Mouse (Mus musculus): Measurements from ENCODE around the gene Nol4l. TPM values are rescaled to one million over a fixed set of nuclear protein-coding genes. Genes with fewer than 3 reads are reported as not detected.

Nol4l gene
- polyA plus RNA-seq, 1 experiment from 2014 or later: 11.0 TPM

GRCm38 (mm10) chr2:153440755-153441154 is 89.0 kb downstream of the Nol4l start:
- Histone ChIP-seq H3K9me3 (no peaks in the 10 kb centered on the region), H3K4me1 (peaks cover 74% of the 10 kb centered on the region), H3K27me3 (replicated peaks) (no peaks in the 10 kb centered on the region), H3K27ac (replicated peaks) (peak overlapping the region; percentile 97), H3K4me2 (peak overlapping the region; percentile 96), H3K36me3 (peaks cover 6% of the 10 kb centered on the region), H3K9ac (peak overlapping the region; percentile 33), H3K4me3 (no peak overlapping the region)
- WGBS: 37% methylated on average over 2 of the region's 2 CpGs
- no peak for ATAC-seq (ENCODE audit: extremely low read depth, insufficient number of reproducible peaks, low FRiP score, low TSS enrichment)

GRCm38 (mm10) chr2:153437306-153437659 is 92.5 kb downstream of the Nol4l start:
- peaks cover 23% of the 10 kb centered on the region for H3K36me3 ChIP-seq
- H3K4me3 ChIP-seq: peak overlapping the region; percentile 20
- peaks cover 94% of the 10 kb centered on the region for H3K4me1 ChIP-seq
- WGBS: 21% methylated on average over 2 of the region's 2 CpGs
- H3K9ac ChIP-seq: peak overlapping the region; percentile 64
- H3K27me3 ChIP-seq (replicated peaks): no peaks in the 10 kb centered on the region
- H3K4me2 ChIP-seq: peak overlapping the region; percentile 60
- no peaks in the 10 kb centered on the region for H3K9me3 ChIP-seq
- no peak for ATAC-seq (ENCODE audit: extremely low read depth, insufficient number of reproducible peaks, low FRiP score, low TSS enrichment)
- H3K27ac ChIP-seq (replicated peaks): peak overlapping the region; percentile 98

GRCm38 (mm10) chr2:153436641-153437305 is 93.0 kb downstream of the Nol4l start:
- no peaks in the 10 kb centered on the region for H3K9me3 ChIP-seq
- peak overlapping the region; percentile 20 for H3K4me3 ChIP-seq
- WGBS: 9% methylated on average over 6 of the region's 6 CpGs
- H3K27me3 ChIP-seq (replicated peaks): no peaks in the 10 kb centered on the region
- peak overlapping the region; percentile 98 for H3K27ac ChIP-seq (replicated peaks)
- H3K36me3 ChIP-seq: peaks cover 24% of the 10 kb centered on the region
- H3K9ac ChIP-seq: peak overlapping the region; percentile 64
- peak; percentile 21; the same call in 1 of the 2 replicates for ATAC-seq (ENCODE audit: extremely low read depth, insufficient number of reproducible peaks, low FRiP score, low TSS enrichment)
- peaks cover 94% of the 10 kb centered on the region for H3K4me1 ChIP-seq
- H3K4me2 ChIP-seq: peak overlapping the region; percentile 60

GRCm38 (mm10) chr2:153434880-153435831 is 94.6 kb downstream of the Nol4l start:
- Histone ChIP-seq H3K36me3 (peaks cover 41% of the 10 kb centered on the region), H3K4me1 (peaks cover 91% of the 10 kb centered on the region), H3K27ac (replicated peaks) (peak overlapping the region; percentile 98), H3K27me3 (replicated peaks) (no peaks in the 10 kb centered on the region), H3K9ac (peak overlapping the region; percentile 71), H3K9me3 (no peaks in the 10 kb centered on the region), H3K4me2 (no peak overlapping the region), H3K4me3 (no peak overlapping the region)
- 46% methylated on average over 9 of the region's 9 CpGs for WGBS
- ATAC-seq (ENCODE audit: extremely low read depth, insufficient number of reproducible peaks, low FRiP score, low TSS enrichment): no peak

- whole genome bisulfite sequencing: 40% methylated on average over 3 of the region's 3 CpGs
- H3K9ac ChIP-seq: peak overlapping the region; percentile 38
These were observed 95.9 kb downstream of the Nol4l start for GRCm38 (mm10) chr2:153433859-153434258.

GRCm38 (mm10) chr2:153432492-153432891 is 97.3 kb downstream of the Nol4l start:
- H3K4me3 ChIP-seq: no peak overlapping the region
- peaks cover 66% of the 10 kb centered on the region for H3K36me3 ChIP-seq
- peak overlapping the region; percentile 98 for H3K27ac ChIP-seq (replicated peaks)
- no peak for ATAC-seq (ENCODE audit: extremely low read depth, insufficient number of reproducible peaks, low FRiP score, low TSS enrichment)
- H3K27me3 ChIP-seq (replicated peaks): no peaks in the 10 kb centered on the region
- H3K4me1 ChIP-seq: peaks cover 90% of the 10 kb centered on the region
- no peak overlapping the region for H3K4me2 ChIP-seq
- H3K9me3 ChIP-seq: no peaks in the 10 kb centered on the region
- WGBS: 34% methylated on average over 7 of the region's 7 CpGs
- peak overlapping the region; percentile 15; the same call in 1 of the 2 replicates for H3K9ac ChIP-seq

More at GRCm38 (mm10) chr2:153433859-153434258, 95.9 kb downstream of the Nol4l start:
- peak overlapping the region; percentile 98 for H3K27ac ChIP-seq (replicated peaks)
- no peak for ATAC-seq (ENCODE audit: extremely low read depth, insufficient number of reproducible peaks, low FRiP score, low TSS enrichment)
- no peak overlapping the region for H3K4me3 ChIP-seq
- no peak overlapping the region for H3K4me2 ChIP-seq
- peaks cover 54% of the 10 kb centered on the region for H3K36me3 ChIP-seq
- H3K27me3 ChIP-seq (replicated peaks): no peaks in the 10 kb centered on the region
- H3K4me1 ChIP-seq: peaks cover 90% of the 10 kb centered on the region
- no peaks in the 10 kb centered on the region for H3K9me3 ChIP-seq

- Histone ChIP-seq H3K9me3 (no peaks in the 10 kb centered on the region), H3K27me3 (replicated peaks) (no peaks in the 10 kb centered on the region), H3K36me3 (peaks cover 66% of the 10 kb centered on the region), H3K4me3 (no peak overlapping the region), H3K4me2 (no peak overlapping the region), H3K4me1 (peaks cover 88% of the 10 kb centered on the region), H3K9ac (no peak overlapping the region), H3K27ac (replicated peaks) (no peak overlapping the region)
- 86% methylated on average over 1 of the region's 1 CpGs for WGBS
- ATAC-seq (ENCODE audit: extremely low read depth, insufficient number of reproducible peaks, low FRiP score, low TSS enrichment): no peak
These were observed 99.2 kb downstream of the Nol4l start for GRCm38 (mm10) chr2:153430571-153430970.

- Histone ChIP-seq H3K36me3 (peaks cover 66% of the 10 kb centered on the region), H3K4me3 (no peak overlapping the region), H3K4me1 (peaks cover 88% of the 10 kb centered on the region), H3K27ac (replicated peaks) (peak overlapping the region; percentile 54), H3K9me3 (no peaks in the 10 kb centered on the region), H3K4me2 (no peak overlapping the region), H3K27me3 (replicated peaks) (no peaks in the 10 kb centered on the region), H3K9ac (no peak overlapping the region)
- ATAC-seq (ENCODE audit: extremely low read depth, insufficient number of reproducible peaks, low FRiP score, low TSS enrichment): no peak
- 43% methylated on average over 2 of the region's 2 CpGs for WGBS
These were observed 101.3 kb downstream of the Nol4l start for GRCm38 (mm10) chr2:153428485-153428884.

- Histone ChIP-seq H3K9me3 (no peaks in the 10 kb centered on the region), H3K4me1 (peaks cover 88% of the 10 kb centered on the region), H3K9ac (peak overlapping the region; percentile 37; the same call in 1 of the 2 replicates), H3K27me3 (replicated peaks) (no peaks in the 10 kb centered on the region), H3K4me2 (no peak overlapping the region), H3K36me3 (peaks cover 60% of the 10 kb centered on the region), H3K27ac (replicated peaks) (peak overlapping the region; percentile 67), H3K4me3 (no peak overlapping the region)
- WGBS: 13% methylated on average over 2 of the region's 2 CpGs
- ATAC-seq (ENCODE audit: extremely low read depth, insufficient number of reproducible peaks, low FRiP score, low TSS enrichment): no peak; the same call in 1 of the 2 replicates
These were observed 102.8 kb downstream of the Nol4l start for GRCm38 (mm10) chr2:153426931-153427330.

- 71% methylated on average over 9 of the region's 9 CpGs for WGBS
- peak overlapping the region; percentile 37; the same call in 1 of the 2 replicates for H3K9ac ChIP-seq
- no peak overlapping the region for H3K4me3 ChIP-seq
- no peaks in the 10 kb centered on the region for H3K27me3 ChIP-seq (replicated peaks)
- ATAC-seq (ENCODE audit: extremely low read depth, insufficient number of reproducible peaks, low FRiP score, low TSS enrichment): no peak
- H3K4me1 ChIP-seq: peaks cover 80% of the 10 kb centered on the region
- no peaks in the 10 kb centered on the region for H3K9me3 ChIP-seq
- H3K27ac ChIP-seq (replicated peaks): peak overlapping the region; percentile 43
- H3K36me3 ChIP-seq: peaks cover 52% of the 10 kb centered on the region
- no peak overlapping the region for H3K4me2 ChIP-seq
These were observed 103.6 kb downstream of the Nol4l start for GRCm38 (mm10) chr2:153425998-153426670.

All from heart, embryonic 13.5 days (tissue).